Mouse (Mus musculus): ENCODE measurements at regions not wholly inside any gene's neighbourhood (a gene's known extent, or its start where the extent isn't known, plus 50 kb on each side); places are given as distances from the start of the nearest gene placed in this dataset.

DNA sequence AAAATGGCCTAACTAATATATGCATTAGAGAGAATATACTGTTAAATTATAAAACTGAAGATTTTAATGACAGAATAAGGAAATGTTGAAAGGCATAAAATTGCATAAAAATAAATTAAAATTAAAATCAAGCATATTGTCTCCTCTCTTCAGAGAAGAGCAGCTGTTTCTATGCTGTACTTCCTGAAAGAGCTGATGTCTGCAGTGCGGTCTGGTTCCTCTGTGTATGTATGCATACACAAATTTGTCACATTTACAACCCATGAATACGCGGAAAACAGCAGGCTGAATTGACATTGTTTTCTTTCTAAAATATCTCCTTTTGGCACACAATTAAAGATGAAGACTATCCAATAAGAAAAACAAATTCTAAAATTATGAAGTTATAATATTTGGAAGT is 278.5 kb downstream of the Olfr1505 start:
- peak in 1 of 2 experiments; percentile 6 for DNase-seq (ENCODE audit: low spot score in 2 of 2)

DNA sequence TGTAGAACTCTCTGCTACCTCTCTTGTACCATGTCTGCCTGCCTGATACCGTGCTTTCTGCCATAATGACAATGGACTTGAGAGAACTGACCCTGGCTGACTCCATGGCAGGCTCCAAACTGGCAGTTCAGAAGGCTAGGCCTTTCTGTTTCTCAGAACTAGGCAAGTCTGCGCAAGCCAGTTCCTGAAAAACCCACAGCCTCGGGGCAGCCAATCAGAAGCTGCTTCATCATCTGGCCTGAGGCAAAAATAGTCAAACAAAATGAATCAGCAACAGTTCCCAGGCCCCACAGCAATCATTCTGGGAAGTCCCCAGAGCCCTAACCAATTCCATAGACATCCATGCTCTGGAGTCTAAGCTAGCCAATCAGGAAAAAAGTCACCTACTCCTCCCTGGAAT is 284.5 kb downstream of the Olfr1505 start:
- no peak for DNase-seq (ENCODE audit: low spot score in 2 of 2)

DNA sequence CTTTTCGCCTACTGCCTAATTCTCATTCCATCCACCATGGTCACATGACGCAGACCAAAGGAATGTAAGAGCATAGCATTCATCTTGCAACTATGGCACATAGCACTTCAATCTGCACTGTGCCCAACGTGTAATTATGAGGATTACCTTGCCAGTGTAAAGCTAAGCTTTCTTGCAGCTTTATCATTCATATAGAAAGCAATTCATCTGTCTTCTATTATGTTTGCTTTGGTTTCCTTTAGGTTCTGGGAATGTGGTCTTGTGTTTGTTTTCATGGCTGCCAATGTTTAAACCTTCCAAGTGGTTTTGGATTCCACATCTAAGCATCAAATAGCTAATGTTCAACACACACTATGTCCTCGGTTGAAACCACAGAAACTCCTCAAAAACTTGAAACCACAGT is 307.2 kb downstream of the Olfr1505 start:
- no peak for DNase-seq (ENCODE audit: low spot score in 2 of 2)

DNA sequence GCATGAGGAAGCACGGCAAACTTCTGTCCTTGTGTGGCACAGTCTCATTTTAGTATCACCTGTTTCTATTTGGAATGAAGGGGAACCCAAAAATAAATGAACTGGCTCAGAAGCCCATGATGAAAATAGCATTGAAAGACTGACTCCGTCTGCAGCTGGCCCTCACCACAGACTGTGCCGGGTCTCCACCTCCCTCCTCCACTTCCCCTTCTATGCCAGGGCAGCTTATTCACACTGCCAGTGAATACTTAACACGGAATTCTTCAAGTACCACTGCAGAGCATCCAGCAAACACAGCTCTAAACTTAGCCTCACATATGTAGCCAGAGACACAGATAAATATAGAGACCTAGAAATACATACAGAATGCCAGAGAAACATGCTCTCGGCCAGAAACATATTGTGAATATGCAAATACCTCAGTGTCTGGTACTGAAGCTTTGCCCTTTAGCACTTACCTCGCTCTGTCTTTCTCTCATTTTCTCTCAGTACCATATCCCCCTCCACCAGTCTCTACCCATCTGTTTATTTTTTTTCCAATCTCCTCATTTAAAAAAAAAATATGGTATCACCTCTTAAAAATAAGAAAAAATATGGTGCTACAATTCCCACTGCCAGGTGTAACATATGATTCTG is 311.8 kb downstream of the Olfr1505 start:
- peak in 1 of 2 experiments; percentile 9 for DNase-seq (ENCODE audit: low spot score in 2 of 2)

DNA sequence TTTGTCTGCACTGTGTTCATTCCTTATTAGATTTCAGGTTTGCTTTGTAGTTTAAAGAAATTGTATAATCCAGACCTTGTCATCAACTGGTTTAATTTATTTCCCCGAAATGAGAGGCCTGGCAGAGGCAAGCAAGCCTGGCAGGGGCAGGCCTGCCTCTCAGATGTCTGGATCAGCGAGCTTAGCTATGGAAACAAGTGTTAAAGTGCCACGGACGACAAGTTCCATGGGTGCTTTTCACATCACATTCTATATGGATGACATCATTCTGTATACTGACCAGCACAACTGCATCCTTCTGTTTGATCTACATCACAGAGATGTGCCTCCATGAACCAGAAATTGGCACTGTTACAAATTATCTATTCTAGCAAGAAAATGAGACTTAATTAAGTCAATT is 312.5 kb downstream of the Olfr1505 start:
- DNase-seq (ENCODE audit: low spot score in 2 of 2): peak; percentile 14 to 24

DNA sequence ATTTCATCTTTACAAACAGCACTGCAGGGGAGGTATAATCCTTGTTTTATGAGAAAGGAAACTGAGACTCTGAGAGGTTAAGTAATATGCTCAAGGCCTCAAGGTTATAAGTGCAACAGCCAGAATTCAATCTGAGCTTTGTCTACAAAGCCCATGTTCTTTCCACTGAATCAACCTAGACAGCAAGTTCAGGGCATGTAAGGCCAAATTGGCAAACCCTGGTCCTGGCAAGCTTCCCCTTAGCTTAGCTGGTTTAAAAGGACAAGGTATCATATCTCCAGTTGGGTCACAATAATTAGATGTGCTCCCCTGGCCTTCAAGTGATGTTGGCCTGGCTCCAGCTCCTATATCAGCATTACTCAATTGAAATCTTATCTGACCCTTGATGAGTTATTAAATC is 313.2 kb downstream of the Olfr1505 start:
- DNase-seq (ENCODE audit: low spot score in 2 of 2): no peak

DNA sequence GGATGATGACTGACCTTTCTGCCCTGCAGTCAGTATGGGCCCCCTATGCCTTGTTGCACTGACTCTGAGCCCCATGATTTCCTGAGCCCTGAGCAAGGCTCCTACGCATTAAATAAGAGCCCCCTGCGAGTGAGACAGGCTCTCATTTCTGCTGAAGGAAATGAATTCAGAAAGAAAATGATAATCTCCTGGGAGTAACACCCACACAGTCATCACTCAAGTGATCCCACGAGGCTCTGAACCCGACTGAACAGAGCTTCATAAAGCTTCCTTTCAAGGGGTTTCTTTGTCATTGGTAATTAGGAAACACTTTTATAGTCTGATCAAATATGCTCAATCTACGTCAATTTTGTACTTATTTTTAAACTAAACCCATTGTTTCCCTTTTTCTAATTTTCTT is 330.2 kb downstream of the Olfr1505 start:
- no peak for DNase-seq (ENCODE audit: low spot score in 2 of 2)

DNA sequence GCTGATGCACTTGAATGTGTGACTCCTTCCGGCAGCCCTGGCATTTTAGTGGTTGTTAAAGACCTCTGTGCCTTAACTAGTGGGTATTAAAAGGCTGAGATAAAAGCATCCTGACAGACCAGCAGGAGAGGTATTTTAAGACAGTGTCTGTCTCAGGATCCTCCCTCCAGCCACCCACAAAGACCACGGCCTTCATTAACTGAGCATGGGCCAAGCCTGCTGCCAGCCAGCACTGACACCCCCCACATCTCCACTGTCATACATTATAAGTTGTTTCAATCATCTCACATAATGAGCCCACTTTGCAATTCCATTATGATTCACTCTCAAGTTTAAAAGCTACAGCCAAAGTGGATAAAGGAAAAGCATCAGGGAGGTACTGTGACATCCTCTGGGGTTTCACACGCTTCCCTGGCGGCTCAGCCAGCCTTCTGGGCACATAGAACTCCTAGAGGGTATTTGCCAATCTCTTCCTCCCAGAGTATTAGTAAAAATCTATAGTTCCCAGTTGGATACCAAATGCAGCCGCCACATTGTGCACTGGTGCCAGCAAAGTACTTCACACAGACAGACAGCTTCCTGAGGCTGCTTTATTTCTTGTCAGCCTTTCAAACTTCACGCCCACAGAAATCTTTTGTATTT is 333.8 kb downstream of the Olfr1505 start:
- no peak for DNase-seq (ENCODE audit: low spot score in 2 of 2)

DNA sequence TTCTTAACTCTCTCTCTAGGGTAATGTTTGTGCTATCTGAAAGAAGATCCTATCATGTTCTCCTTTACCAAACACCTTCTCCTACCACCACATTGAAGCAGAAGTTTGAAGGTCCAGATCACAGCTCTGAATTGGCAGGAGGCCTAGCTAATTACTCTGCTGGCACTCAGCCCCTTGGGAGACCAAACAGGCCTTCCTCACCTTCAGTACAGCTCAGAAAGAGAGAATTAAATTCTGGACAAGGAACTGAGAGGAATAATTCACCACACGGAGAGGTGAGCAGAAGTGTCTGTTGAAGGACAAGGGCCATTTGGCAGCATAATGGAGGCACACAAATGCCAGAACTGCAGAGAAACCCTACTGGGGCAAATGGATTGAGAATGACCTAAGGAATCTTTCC is 334.6 kb downstream of the Olfr1505 start:
- peak in 1 of 2 experiments; percentile 36 for DNase-seq (ENCODE audit: low spot score in 2 of 2)

DNA sequence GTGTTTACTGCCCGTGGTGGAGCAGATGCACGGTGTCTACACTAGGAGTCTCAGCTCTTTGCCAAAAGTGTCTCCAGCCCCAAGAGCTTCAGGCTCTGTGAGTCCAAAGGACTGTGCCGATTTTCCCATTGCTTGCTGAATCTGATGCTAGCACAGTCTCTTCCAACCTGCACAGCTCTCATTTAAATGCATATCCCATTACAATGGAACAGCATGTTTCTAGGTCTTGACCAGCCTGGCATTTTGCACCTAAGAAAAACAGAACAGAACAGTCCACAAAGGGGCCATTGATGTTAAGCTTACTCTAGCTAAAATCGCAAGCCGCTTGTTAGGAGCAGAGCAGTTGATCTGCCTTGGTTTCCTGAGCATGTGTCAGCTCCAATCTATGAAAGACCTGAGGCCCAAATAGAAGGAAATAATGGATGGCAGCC is 339.2 kb downstream of the Tle4 start:
- peak; percentile 20 to 31 for DNase-seq (ENCODE audit: low spot score in 2 of 2)

DNA sequence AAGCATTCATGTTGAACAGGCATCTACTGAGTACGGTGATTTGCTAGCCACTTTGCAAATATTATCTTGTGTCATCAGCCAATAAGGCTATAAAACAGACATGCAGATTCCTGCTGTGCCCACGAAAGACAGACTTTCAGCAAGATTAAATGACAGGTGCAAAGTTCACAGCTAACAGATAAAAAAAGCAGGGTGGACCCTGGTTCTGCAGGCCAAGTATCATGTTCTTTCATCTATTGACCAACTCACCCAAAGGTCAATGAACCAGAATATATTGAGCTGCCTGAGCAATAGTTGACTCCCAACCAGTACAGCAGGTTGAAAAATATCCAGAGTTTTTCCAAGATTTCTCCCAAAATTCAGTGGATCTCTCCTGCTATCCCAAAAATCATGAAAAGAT is 338.6 kb downstream of the Tle4 start:
- DNase-seq (ENCODE audit: low spot score in 2 of 2): no peak

DNA sequence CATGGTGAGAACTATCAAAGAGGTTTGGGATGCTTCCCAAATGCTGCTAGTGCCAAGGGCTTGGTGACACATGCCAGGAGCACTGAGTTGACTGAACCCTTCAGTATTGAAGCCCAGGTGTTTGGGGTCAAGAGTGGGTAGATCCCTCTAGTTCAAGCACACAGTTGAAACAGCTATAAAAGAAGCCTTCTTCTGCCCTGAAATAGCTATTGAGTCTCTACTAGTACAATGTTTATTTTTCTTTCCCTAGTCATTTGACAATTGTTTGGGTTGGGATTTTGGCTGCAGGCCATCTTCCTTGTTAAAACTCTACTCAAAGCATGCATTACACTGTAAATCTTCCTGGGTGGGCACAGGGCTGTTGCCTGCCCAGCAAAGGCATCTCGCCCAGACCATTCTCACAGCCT is 308.5 kb downstream of the Tle4 start:
- peak in 1 of 2 experiments; percentile 8 for DNase-seq (ENCODE audit: low spot score in 2 of 2)

DNA sequence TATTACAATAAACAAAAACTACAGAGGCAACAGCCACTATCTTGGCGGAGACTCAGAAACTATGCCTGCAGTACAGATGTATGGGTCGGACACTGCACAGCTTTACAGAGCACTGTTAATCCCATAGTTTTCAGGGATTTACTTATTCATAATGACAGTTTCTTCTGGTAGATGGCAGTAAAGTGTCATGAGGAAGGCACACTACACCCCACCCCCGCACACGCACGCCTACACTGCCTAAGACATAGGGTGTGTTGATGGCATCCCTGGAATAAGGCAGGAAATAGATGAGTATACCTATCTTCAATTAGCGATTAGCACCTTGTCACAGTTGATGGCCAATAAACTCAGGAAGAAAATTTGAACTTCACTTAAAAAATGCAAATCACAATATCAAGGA is 306.9 kb downstream of the Tle4 start:
- DNase-seq (ENCODE audit: low spot score in 2 of 2): peak in 1 of 2 experiments; percentile 3

DNA sequence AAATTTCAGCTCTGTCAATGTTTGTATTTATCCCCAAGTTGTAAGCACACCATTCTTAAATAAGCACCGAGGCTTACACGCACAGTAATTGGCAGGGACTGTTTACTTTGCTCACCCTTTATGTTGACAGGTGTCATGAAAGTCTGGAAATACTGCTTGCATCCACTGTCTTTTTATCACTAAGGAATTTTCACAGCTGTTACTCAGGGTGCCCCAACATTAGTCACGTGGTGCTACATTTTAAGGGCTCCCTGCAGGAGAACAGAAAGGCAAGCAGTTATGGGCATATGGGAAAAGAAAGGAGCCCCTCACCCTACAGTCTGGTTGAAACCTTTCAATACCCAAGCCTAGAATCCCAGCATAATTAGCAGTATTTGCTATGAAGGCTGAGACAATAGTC is 304.7 kb downstream of the Tle4 start:
- DNase-seq (ENCODE audit: low spot score in 2 of 2): no peak

DNA sequence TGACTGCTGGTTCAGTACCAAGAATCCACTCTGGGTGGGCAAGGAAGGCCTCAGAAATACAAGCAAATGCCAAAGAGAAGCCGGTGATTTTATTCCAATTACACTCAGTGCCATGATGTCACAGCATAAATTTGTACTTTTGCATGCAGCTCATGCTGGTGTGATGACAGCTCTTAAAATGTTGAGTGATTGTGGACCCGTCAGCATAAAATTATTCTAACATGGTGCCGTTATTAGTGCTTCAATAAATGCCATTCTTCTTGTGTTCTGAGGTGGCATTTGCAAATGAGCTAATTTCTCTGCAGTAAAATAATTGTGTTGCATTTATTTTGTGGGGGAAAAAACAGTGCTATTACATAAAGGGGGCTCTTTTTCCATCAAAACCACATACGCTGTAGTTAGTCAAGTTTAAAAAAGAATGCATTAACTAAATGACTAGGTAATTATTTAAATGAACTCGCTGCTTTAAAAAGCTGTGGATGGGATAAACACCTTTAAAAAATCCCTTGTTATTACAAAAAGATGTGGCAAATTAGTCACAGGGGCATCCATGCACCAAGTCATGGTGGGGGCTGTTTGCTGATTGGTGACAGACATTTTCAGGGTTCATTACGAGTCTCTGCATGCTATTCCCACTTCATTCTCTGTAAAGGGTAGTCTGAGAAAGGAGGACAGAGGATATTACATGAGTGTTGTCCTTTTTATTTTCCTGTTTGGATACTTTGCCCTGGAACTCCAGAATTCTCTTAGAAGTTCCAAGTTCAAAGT is 296.5 kb downstream of the Tle4 start:
- DNase-seq (ENCODE audit: low spot score in 2 of 2): no peak

DNA sequence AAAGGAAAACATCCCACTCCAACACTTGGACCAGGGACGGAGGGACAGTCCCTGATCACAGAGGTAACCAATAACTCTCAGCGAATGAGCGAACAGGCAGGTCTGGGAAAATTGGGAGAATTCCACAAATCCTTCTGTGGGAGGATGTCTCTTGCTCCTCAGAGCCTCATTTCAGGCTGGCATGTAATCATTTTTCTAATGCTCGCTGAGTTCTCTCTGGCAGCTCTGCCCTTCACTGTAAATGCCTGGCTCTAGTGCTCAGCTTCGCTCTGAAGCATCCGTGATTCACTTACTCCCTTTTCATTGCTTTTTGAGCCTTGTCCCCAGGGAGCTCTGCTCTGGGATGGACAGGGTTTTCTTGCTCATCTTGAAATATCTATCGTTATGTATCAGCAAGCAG is 283.6 kb downstream of the Tle4 start:
- peak; percentile 7 to 12 for DNase-seq (ENCODE audit: low spot score in 2 of 2)

DNA sequence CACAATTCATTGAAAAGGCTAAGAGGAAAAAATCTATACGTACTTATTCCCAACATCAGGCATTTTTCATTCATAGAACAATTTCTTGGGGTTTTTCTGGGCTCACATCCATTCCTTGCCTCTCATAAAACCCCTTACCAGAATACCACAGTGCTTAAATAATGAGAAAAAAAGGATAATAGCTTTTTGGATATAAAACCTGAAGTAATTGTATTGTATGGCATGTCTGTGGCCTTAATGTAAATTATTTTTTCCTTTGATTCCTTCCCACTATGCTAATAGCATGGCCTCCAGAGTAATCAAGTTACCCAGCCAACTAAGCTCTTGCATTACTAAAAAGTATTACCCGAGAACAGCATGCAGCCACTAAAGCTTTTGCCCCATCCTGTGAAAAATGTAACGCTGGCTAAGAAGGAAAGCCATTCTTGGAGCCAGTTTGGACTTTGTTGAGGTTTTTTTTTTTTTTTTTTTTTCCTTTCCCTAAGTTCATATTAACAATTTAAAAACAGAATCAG is 278.1 kb downstream of the Tle4 start:
- DNase-seq (ENCODE audit: low spot score in 2 of 2): no peak

DNA sequence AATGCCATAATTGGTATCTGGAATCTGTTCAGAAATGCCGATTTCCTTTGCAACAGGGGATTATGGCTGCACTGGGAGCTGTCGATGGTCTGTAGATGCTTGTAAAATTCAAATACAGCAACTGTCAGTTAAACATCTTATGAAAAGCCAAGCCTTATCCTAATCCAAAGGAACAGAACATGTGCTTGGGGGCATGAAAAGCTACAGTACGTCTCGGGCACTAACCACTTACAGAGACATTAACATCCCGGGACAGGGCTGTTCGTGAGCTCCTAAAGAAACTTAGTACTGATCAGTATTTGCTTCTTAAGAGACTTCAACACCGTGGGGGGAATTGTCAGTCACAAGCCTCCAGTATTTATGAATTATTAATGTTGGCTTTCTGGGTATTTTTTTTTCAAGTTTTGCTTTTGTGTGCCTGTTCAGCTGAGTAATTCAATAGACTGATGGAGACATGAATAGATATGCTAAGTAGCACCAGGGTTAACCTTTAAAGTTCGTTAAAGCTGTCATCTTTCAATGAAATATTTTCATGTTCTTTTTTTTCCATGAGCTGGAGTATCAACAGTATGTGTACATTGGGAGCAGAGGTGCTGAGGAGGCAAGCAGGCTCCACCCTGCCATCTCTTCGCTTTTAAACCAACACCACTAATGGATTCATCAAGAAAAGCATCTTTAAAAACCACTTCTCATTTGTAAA is 272.3 kb downstream of the Tle4 start:
- no peak for DNase-seq (ENCODE audit: low spot score in 2 of 2)

DNA sequence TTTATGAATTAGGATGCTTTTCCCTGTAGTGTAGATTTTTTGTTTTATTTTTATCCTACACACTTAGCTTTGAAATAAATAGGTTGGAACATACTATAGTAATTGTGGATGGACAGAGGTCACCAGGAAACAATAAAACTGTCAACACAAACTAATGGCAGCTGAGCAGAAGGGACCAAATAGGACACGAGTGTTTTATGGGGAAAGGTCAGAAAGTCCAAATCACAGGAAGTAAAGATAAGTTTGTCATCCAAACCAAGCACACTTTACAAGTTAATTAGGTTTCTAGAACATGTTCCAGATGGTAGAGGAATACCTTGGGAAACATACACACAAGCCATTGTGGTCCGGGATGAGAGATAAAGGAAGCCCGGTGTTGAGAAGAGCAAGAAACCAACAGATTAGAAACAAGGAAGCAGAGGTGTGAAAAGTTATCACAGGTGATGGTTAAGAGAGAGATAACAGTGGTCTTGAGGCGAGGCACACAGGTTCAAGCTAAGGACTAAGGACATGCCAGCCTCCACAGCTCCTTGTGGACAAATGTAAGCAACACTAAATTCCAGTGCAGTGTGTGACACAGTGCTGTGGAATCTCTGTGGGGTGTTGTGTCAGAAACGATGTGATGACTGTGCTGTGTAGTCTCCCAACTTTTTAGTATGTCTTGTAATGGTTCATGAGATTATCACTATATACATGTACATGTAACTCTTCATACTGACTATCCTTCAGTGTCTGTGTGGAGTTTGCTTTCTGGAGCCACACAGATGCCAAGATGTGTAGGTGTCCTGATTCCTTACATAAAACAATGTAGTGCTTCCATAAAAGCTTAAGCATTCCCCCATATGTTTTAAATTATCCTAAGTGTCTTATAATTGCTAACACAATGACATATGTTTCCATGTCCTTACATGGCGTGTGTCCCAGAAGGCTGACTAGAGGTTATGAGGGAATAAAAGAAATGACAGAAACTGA is 264.5 kb downstream of the Tle4 start:
- no peak for DNase-seq (ENCODE audit: low spot score in 2 of 2)

DNA sequence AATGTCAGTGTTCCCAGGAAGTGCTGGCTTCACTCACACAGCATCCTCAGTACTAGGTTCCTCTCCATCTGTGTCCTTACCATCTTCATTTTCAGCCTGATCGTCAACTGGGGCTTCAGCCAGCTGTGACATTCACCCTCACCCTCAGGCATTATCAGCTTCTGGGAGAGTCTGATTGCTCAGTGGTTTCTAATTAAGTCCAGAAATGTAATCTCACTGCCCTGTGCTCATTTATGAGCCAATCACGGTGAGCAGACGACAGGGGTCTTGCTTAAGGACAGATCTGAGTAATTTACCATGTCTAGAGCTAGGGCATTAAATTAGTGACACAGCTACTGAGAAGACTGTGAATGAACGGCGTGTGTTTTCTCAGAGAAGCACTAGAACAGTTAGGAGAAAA is 260.8 kb downstream of the Tle4 start:
- no peak for DNase-seq (ENCODE audit: low spot score in 2 of 2)
